Mouse (Mus musculus): ENCODE data around the gene Slc36a1.

DNA sequence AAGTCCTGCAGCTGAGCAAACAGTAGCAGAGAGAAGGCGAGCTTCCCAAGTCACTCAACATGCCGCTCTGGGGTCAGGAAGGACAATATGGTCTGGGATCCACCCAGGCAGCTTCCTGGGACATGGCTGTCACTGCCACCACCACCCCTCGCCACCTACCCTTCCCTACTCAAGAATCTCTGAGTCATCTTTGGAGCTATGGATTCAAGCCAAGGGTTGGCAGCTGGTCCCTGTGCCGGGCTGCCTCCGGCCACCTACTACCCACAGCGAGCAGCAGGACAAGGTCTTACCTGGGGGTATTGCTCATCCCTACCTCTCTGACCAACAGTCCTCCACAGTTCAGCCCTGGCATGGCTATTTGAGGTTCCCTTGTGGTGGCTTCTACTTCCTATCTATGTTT lies 70.6 kb downstream of the Slc36a1 start:
- TF ChIP-seq CTCF (IDR thresholded peaks at IDR 0.05; ENCODE audit: low read depth, low read length) (no peak), TAL1 (conservative IDR thresholded peaks at IDR 0.05; ENCODE audit: low read depth, low read length) (no peak), GATA2 (IDR thresholded peaks at IDR 0.05; ENCODE audit: borderline replicate concordance, low read depth, low read length) (no peak), GATA1 (IDR thresholded peaks at IDR 0.05; ENCODE audit: borderline replicate concordance, low read length) (no peak)

Data from G1E (cell line).